Mouse (Mus musculus): ENCODE results near the gene Krtap7-1. TPM values are rescaled to one million over a fixed set of nuclear protein-coding genes. Genes with fewer than 3 reads are reported as not detected.

The Krtap7-1 gene
- total RNA-seq (2021), result under 1 TPM; 0.60 to 0.63 TPM

- no peak for DNase-seq (ENCODE audit: extremely low spot score in 1 of 2, low spot score in 2 of 2)
- intact Hi-C loops (cut with DNase I), result no loop called here
Observed at GRCm38 (mm10) chr16:89508223-89508622, at the start of gene Krtap7-1. TSS of gene Krtap7-1 (minus strand) at chr16:89508323.

- no peak for DNase-seq (ENCODE audit: extremely low spot score in 1 of 2, low spot score in 2 of 2)
- intact Hi-C loops (cut with DNase I), result no loop called here
Observed at GRCm38 (mm10) chr16:89550298-89550697, 42.2 kb upstream of the Krtap7-1 start.

- no peak for DNase-seq (ENCODE audit: extremely low spot score in 1 of 2, low spot score in 2 of 2)
- intact Hi-C loops (cut with DNase I), result no loop called here
Observed at GRCm38 (mm10) chr16:89538031-89538484, 29.9 kb upstream of the Krtap7-1 start.

- DNase-seq (ENCODE audit: extremely low spot score in 1 of 2, low spot score in 2 of 2), result no peak
- intact Hi-C loops (cut with DNase I), result no loop called here
Observed at GRCm38 (mm10) chr16:89537349-89537748, 29.2 kb upstream of the Krtap7-1 start.

- intact Hi-C loops (cut with DNase I), result no loop called here
- peak in 1 of 2 experiments; percentile 47 for DNase-seq (ENCODE audit: extremely low spot score in 1 of 2, low spot score in 2 of 2)
Observed at GRCm38 (mm10) chr16:89530547-89530946, 22.4 kb upstream of the Krtap7-1 start.

- no peak for DNase-seq (ENCODE audit: extremely low spot score in 1 of 2, low spot score in 2 of 2)
- intact Hi-C loops (cut with DNase I), result loop anchor here (10.0 kb wide), 1 partner anchor 235 kb away; no protein-coding TSS in a partner anchor
Observed at GRCm38 (mm10) chr16:89529846-89530245, 21.7 kb upstream of the Krtap7-1 start.

- no peak for DNase-seq (ENCODE audit: extremely low spot score in 1 of 2, low spot score in 2 of 2)
- intact Hi-C loops (cut with DNase I), result loop anchor here (10.0 kb wide), 1 partner anchor 236 kb away; no protein-coding TSS in a partner anchor
Observed at GRCm38 (mm10) chr16:89528380-89528779, 20.3 kb upstream of the Krtap7-1 start.

- intact Hi-C loops (cut with DNase I), result loop anchor here (10.0 kb wide), 1 partner anchor 244 kb away; no protein-coding TSS in a partner anchor
- DNase-seq (ENCODE audit: extremely low spot score in 1 of 2, low spot score in 2 of 2), result no peak
Observed at GRCm38 (mm10) chr16:89520996-89521395, 12.9 kb upstream of the Krtap7-1 start.

GRCm38 (mm10) chr16:89520555-89520954 lies 12.4 kb upstream of the Krtap7-1 start:
- DNase-seq (ENCODE audit: extremely low spot score in 1 of 2, low spot score in 2 of 2), result peak in 1 of 2 experiments; percentile 38
- intact Hi-C loops (cut with DNase I), result loop anchor here (10.0 kb wide), 1 partner anchor 244 kb away; no protein-coding TSS in a partner anchor

- no peak for DNase-seq (ENCODE audit: extremely low spot score in 1 of 2, low spot score in 2 of 2)
- intact Hi-C loops (cut with DNase I), result loop anchor here (10.0 kb wide), 1 partner anchor 245 kb away; no protein-coding TSS in a partner anchor
Observed at GRCm38 (mm10) chr16:89520091-89520490, 12.0 kb upstream of the Krtap7-1 start.

- peak in 1 of 2 experiments; percentile 48 for DNase-seq (ENCODE audit: extremely low spot score in 1 of 2, low spot score in 2 of 2)
- intact Hi-C loops (cut with DNase I), result no loop called here
Observed at GRCm38 (mm10) chr16:89517635-89518034, 9.5 kb upstream of the Krtap7-1 start.

GRCm38 (mm10) chr16:89513431-89513830 lies 5.3 kb upstream of the Krtap7-1 start:
- intact Hi-C loops (cut with DNase I), result no loop called here
- no peak for DNase-seq (ENCODE audit: extremely low spot score in 1 of 2, low spot score in 2 of 2)

- intact Hi-C loops (cut with DNase I), result no loop called here
- no peak for DNase-seq (ENCODE audit: extremely low spot score in 1 of 2, low spot score in 2 of 2)
Observed at GRCm38 (mm10) chr16:89503571-89503970, 4.6 kb downstream of the Krtap7-1 start.

GRCm38 (mm10) chr16:89501870-89502269 lies 6.3 kb downstream of the Krtap7-1 start:
- no peak for DNase-seq (ENCODE audit: extremely low spot score in 1 of 2, low spot score in 2 of 2)
- intact Hi-C loops (cut with DNase I), result no loop called here

GRCm38 (mm10) chr16:89497002-89497401 lies 11.1 kb downstream of the Krtap7-1 start:
- DNase-seq (ENCODE audit: extremely low spot score in 1 of 2, low spot score in 2 of 2), result no peak
- intact Hi-C loops (cut with DNase I), result no loop called here

- no peak for DNase-seq (ENCODE audit: extremely low spot score in 1 of 2, low spot score in 2 of 2)
- intact Hi-C loops (cut with DNase I), result no loop called here
Observed at GRCm38 (mm10) chr16:89495394-89496153, 12.5 kb downstream of the Krtap7-1 start.

- DNase-seq (ENCODE audit: extremely low spot score in 1 of 2, low spot score in 2 of 2), result no peak
- intact Hi-C loops (cut with DNase I), result no loop called here
Observed at GRCm38 (mm10) chr16:89487852-89488251, 20.3 kb downstream of the Krtap7-1 start, which contains the start of gene Krtap8-1. TSS of gene Krtap8-1 (minus strand) at chr16:89487952.

GRCm38 (mm10) chr16:89477679-89478314 lies 30.3 kb downstream of the Krtap7-1 start:
- no peak for DNase-seq (ENCODE audit: extremely low spot score in 1 of 2, low spot score in 2 of 2)
- intact Hi-C loops (cut with DNase I), result no loop called here

- no peak for DNase-seq (ENCODE audit: extremely low spot score in 1 of 2, low spot score in 2 of 2)
- intact Hi-C loops (cut with DNase I), result no loop called here
Observed at GRCm38 (mm10) chr16:89461189-89461588, 46.9 kb downstream of the Krtap7-1 start.

Data from left cerebral cortex, postnatal 10 days (tissue).